Mouse (Mus musculus) MEL-GATA-1-ER (cell line): ENCODE measurements around the gene Pcp4.
"Not testable (repeated sequence)": the region's sequence is repeated elsewhere in the genome, so short reads cannot be mapped to it uniquely, and the experiment has no call there.

Experiments used
- DNase-seq: peaks from one replicate; pipeline ENCODE4 v3.0.0-alpha.2; 2012; ENCODE audit warnings: low read depth; ENCODE audit errors: extremely low read depth

Gene Pcp4

DNA sequence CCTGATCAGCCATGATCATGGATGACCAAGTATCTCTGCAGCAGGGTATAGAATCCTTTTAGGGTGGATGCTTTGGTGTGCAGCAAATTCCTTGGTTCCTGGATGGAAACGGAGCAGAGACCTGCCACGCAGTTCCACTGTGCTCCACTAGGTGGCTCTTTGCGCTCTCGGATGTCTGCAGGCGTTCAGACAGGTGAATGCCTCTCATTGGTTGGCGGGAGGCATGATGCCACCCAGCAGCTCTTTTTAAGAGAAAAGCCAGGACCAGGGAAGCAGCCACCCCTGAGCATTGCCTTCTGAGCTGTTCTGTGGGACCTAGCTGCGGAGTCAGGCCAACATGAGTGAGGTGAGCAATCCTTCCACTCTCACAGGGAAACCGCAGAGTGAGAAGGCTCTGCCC, at the start of gene Pcp4:
Pcp4 (plus strand) TSS at position 162 of the 400 bp plus-strand sequence.
- DNase-seq: no peak

DNA sequence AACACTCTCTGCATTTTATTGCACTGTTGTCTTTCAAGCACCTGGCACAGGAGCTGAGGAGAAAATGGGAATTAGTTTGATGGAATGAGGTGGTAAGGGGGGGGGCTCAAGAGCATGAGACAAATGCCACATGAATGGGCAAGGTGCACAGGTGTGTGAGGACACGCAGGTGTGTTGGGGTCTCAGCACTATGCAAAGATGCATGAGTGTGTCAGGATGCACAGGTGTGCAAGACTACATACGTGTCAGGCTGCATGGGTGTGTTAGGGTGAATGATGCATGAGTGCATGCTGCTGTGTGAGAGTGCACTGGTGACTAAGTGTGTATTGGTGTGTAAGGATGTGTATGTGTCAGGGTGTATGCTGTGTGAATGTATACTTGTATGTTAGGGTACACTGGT, 42.4 kb upstream of the Pcp4 start:
- DNase-seq: no peak

DNA sequence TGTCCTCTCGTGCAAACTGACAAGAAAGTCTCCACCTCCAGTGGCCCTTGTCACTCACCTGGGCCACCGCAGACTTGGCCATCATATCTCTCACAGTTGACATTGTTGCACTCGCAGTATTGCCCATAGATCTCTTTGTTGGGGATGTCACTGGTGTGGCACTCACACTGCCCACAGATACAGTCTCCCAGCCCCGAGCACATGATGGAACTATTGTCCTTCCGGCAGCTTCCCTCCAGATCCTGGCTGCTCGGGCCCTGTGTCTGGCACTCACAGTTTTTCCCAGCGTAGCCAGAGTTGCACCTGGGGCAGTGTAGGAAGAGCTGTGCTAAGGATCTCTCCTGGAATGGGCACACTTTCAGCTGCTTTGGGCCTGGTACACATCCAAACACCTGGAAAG, 40.7 kb upstream of the Pcp4 start:
- DNase-seq: no peak

GRCm38 (mm10) chr16:96429046-96429445, 38.4 kb upstream of the Pcp4 start:
- no peak for DNase-seq

DNA sequence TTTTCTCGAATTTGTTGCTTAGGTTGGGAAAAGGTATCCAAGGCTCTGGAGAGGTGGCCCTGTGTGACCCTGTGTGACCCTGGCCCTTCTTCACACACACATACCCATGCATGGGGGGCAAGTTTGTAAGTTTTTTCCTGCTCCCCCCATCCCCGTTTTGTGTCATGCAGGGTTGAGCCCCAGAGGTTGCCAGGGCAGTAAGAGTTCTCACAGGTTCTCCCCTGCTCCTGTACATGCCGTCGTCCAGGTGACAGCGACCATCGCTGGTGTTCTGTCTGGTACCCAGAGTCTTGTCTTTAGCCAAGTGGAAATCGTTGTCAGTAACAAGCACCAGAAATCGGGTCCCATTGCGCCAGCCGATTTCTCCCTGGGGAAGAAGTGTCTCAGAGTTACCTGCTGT, 34.1 kb upstream of the Pcp4 start:
- no peak for DNase-seq

DNA sequence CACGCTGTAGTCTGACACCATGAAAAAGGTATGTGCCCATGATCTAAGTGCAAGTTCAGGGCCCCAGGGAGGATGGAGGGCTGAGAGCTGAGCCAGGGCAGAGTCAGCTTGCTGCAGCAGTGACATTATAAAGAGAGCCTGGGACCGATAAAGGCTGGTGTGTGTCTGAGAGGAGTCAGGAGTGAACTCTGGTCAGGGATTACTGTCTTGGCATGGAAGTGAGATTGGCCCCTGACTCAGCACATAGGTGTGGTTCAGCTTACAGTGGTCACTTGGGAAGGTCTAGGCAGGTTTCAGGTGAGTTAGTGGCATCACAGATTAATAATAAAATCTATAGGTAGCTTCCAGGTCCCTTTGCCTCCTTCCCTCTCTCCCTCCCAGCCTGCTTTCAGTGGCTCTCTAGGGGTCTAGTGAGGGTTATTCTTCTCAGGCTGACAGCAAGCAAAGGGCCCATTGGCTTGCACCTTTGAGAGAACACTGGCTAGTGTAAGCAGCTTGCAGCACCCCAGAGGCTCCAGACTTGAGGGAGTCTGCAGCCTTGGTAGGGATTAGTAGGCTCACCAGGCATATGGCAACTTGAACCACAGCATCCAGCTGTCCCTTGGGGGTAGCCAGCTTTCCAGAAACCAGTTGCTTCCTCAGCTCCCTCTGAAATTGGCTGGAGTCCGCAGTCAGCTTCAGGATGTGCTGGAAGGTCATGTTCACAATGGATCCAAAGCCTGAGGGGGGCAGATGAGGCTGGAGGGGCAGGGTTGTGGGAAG, 33.2 kb upstream of the Pcp4 start:
- no peak for DNase-seq

DNA sequence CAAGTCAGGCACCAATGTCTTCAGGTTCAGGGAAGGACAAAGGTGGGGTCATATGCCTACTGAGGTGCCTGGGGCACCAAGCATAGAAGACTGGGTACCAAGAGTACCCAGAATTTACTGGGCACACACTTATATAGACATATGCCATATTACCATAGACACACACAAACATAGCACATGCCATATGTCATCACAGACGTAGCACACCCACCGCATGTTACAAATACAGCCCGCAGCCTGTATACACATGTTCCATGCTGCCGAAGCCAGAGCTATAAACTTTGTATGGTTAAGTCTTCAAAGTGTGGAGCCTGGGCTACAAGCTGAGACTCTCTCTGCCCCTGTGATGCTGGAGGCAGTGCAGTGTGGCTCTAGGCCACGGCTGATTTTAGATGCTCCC, 28.5 kb upstream of the Pcp4 start:
- DNase-seq: no peak

DNA sequence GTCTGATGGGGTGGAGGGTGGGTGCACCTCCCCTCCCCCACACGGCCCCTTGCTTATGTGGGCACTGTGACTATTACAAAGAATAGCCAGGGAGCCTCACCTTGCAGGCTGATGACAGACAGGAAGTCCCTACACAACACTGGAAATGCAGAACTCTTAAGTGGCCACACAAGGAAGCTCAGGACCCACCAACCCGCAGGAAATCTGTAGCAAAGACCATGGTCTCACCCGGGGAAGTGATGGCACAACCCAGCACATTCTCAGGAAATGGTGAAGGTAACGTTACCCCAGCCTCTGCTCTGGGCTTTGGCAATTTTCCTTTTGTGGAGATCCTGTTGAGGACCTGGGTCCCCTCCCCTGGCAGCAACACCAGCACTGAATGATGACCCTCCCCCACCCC, 27.7 kb upstream of the Pcp4 start:
- DNase-seq: no peak

DNA sequence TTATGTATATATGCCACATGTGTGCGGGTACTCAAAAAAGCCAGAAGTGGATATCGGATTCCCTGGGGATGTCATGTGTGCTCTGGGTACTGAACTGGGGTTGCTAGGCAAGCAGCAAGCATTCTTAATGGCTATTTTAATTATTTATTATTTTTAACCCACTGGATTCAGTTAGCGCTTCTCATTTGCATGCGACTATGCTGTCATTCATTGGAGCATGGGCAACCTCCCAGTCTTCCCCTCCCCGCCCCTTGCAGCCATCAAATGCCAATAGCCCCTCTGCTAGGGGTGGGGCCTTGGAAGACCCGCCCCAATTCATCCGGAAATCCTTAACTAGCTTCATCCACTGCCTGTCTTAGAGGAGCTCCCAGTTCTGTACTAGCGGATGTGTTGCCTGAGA, 26.5 kb upstream of the Pcp4 start:
- DNase-seq: no peak

DNA sequence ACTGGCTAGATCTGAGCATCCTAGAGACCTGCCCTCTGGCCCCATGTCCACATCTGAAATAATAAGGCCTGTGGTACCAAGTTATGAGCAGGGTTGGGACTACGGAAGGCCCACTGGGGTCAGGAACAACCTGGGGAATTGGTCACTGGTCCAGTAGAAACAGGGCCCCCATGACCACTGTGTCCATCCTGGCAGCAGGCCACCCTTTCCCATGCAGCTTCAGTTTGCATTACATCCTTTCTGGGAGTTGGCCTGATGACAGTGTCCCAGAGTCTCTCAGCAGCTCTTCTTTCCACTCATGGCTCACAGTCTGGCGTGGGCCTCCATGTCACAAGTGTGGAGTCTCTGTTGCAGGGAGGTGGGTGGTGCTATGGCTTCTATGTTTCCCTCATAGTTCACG, 25.6 kb upstream of the Pcp4 start:
- DNase-seq: no peak

GRCm38 (mm10) chr16:96443468-96443867, 23.9 kb upstream of the Pcp4 start, which contains the start of gene Itgb2l:
TSS of gene Itgb2l (minus strand) at chr16:96443619.
- no peak for DNase-seq

GRCm38 (mm10) chr16:96450871-96451270, 16.5 kb upstream of the Pcp4 start:
- DNase-seq: not testable (repeated sequence)

DNA sequence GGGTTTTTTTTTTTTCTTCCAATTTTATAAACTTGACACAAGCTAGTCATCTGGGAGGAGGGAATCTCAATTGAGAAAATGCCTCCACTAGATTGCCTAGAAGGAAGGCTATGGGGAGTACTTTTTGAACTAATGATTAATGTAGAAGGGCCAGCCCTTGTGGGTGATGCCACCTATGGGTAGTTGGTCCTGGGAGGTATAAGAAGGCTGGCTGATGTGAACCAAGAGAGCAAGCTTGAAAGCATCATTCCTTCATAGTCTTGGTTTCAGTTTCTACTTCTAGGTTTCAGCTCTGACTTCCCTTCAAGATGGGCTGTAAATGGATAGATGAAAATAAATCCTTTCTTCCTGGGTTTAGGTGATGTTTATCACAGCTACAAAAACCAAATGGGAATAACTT, 13.3 kb upstream of the Pcp4 start:
- DNase-seq: no peak

DNA sequence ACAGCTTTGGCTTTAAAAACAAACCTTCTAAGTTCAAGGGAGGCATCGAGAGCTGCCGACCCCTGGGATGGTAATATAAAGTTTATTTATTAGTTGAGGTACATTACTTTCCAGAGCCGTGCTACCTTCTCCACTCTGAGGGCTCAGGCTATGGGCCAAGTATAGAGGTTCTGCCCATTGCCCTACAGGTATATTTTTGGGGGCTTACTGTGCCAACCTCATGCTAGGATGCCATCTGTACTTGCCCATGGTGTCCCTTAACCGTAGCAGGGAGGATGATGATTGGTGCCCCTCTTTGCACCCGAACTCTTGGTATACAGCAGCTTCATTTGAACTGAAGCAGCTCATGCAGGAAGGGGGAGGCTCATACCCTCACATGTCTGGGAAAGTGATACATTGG, 9.8 kb upstream of the Pcp4 start:
- no peak for DNase-seq

DNA sequence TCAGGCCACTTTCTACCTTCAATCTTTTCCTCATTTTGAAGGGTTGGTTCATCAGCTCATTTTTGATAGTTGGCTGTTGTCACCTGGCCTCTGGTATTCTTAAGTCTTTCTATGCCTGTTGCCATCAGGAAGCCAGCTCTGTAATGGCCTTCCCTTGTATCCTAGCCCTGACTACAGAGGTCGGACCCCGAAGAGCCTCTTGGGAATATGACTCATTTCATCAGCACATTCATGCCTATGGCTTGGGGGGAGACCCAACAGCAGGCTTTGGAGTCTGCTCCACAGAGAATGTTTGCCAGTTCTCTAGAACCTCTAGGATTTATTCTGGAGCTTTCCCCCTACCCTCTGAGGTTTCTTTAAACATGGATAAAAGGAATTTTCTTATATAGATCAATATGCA, 8.1 kb upstream of the Pcp4 start:
- no peak for DNase-seq

GRCm38 (mm10) chr16:96460788-96461187, 6.6 kb upstream of the Pcp4 start:
- DNase-seq: no peak

- DNase-seq: no peak
Observed at GRCm38 (mm10) chr16:96468011-96468410, 605 bp downstream of the Pcp4 start.

DNA sequence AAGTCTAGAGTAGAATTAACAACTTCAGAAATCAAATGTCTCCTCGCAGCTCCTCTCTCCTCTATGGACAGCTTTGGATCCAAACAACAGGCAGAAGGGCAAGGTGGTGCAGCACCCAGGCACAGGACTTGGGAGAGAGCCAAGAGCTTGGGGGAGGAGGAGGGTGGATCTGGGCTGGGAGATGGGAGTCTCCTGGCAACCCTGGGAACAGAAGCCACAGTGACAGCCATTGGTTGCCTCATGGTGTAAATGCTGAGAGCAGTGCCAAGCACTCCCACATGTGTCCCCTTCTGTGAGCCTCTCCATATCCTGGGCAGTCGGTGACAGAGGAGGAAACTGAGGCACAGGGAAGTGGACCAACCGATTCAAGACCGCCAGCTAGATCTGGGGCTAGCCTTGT, 1.3 kb downstream of the Pcp4 start:
- DNase-seq: no peak

DNA sequence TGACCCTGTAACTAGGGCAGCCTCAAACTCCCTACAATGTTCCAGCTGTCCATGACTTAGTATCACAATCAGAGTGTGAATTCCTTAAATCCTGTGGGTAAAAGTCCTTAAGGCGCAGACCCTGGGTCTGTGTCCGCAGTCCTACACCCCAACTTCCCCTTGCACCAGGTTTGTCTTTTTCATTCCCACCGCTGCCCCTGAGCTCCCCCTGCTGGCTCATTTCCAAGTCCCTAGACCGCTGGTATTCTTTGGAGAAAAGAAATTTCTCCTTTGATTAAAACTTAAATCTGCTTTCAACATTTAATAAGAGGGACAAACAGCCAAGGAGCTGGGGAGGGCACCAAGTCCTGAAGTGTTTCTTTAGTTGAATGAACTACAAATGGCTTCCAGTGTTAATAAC, 2.2 kb downstream of the Pcp4 start:
- DNase-seq: no peak

DNA sequence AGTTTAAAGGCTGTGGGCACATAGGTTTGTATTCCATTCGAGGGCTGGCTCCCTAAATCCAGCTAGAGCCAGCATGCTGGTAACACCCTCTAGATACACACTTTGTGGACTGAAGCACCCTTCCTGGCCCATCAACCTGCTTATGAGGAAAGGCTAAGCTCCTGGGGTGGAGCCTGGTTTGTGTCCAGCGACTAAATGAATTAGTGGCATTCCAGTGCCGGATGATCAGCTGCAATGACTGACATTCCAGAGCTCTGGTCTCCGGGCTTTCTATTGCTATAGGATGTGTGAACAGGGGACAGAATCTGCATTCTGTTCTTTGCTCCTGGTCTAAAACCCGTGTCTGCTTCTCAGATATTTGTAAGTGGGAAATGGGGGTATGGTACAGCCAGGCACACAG, 5.0 kb downstream of the Pcp4 start:
- no peak for DNase-seq

- DNase-seq: no peak
Observed at GRCm38 (mm10) chr16:96472816-96473215, 5.4 kb downstream of the Pcp4 start.

DNA sequence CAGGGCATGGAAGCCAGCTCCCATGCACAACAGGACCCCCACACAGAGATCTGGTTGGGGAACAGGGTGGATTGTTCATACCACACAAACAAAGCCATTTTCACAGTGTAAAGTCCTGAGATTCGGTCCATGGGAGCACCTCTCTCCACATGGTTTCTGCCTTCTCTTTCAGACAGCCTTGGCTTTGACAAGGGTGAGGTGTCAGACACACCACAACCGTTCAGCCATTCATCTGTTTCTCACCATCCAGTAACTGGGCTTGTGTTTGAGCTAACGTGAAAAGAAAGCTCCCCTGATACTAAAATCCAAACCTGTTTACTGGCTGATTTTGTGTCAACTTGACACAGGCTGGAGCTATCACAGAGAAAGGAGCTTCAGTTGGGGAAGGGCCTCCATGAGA, 6.8 kb downstream of the Pcp4 start:
- no peak for DNase-seq

DNA sequence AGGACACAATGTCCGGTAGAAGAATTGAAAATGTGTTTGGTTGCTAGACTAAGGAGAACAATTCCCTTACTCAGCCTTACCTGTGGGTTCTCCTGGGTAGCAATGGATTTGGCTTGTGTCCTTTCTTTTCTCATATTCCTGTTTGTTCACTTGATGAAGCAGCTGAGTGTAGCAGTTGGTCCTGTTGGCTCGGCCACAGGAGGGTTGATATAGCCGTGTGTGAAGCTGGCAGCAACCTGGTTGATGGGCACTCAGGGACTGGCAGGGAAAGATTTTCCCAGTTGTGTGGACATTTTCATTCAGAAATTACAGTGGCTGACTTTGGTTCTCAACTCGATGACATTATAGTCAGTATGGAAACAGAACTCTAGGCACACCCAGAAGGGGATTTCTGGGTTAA, 14.4 kb downstream of the Pcp4 start:
- no peak for DNase-seq
